ENCODE assay signal across 8 mouse cellular contexts in genomic region chr7:100907231-100907630, GRCm38 (mm10). TPM values are rescaled to one million over a fixed set of nuclear protein-coding genes. Genes with fewer than 3 reads are reported as not detected.
DNase-seq lines count a peak whose midpoint lies in the region; ATAC-seq lines count a peak whose summit lies in the region.

No protein-coding gene starts in this region.

- ATAC-seq in limb, embryonic 11.5 days (ENCODE audit: insufficient number of reproducible peaks, low FRiP score, low TSS enrichment, low read depth): no peak
- no peak for ATAC-seq in neural tube, embryonic 13.5 days (ENCODE audit: low read depth)

- H3K9me3 ChIP-seq in limb, embryonic 11.5 days (ENCODE audit: control insufficient read depth, low read length): no peaks in the 10 kb centered on the region
- no peaks in the 10 kb centered on the region for H3K9me3 ChIP-seq in neural tube, embryonic 13.5 days

- no peak overlapping the region for H3K4me3 ChIP-seq in limb, embryonic 11.5 days (ENCODE audit: low read depth, low read length)
- H3K4me3 ChIP-seq in neural tube, embryonic 13.5 days: no peak overlapping the region

- H3K27me3 ChIP-seq in limb, embryonic 11.5 days (ENCODE audit: control insufficient read depth, insufficient read depth, low read length): no peaks in the 10 kb centered on the region
- no peaks in the 10 kb centered on the region for H3K27me3 ChIP-seq in neural tube, embryonic 13.5 days

- WGBS in limb, embryonic 11.5 days: 0% methylated on average over 1 of the region's 1 CpGs
- 0% methylated on average over 1 of the region's 1 CpGs for WGBS in neural tube, embryonic 13.5 days

- no peak overlapping the region for H3K9ac ChIP-seq in limb, embryonic 11.5 days (ENCODE audit: low read length)
- H3K9ac ChIP-seq in neural tube, embryonic 13.5 days: no peak overlapping the region

- H3K36me3 ChIP-seq in limb, embryonic 11.5 days (ENCODE audit: control insufficient read depth, insufficient read depth, low read length): no peaks in the 10 kb centered on the region
- H3K36me3 ChIP-seq in neural tube, embryonic 13.5 days: no peaks in the 10 kb centered on the region

- H3K4me2 ChIP-seq in limb, embryonic 11.5 days (ENCODE audit: low read depth, severe bottlenecking): no peak overlapping the region
- no peak overlapping the region for H3K4me2 ChIP-seq in neural tube, embryonic 13.5 days

- no peak overlapping the region; the same call in 1 of the 2 replicates for H3K27ac ChIP-seq in limb, embryonic 11.5 days (replicated peaks; ENCODE audit: low read depth, low read length)
- peak overlapping the region; percentile 23; the same call in 1 of the 2 replicates for H3K27ac ChIP-seq in neural tube, embryonic 13.5 days (replicated peaks)

- peak; percentile 83 to 85 for DNase-seq in B cell, adult 2 months
- DNase-seq in adrenal gland, adult 18-20 months (ENCODE audit: low spot score in 2 of 2): peak; percentile 86
- peak; percentile 62 for DNase-seq in embryo, embryonic 11.5 days (ENCODE audit: low read depth, low spot score)
- DNase-seq in gastrocnemius, postnatal 36 days: peak; percentile 81 to 87
- peak; percentile 89 for DNase-seq in kidney, adult 18-20 months
- peak; percentile 89 for DNase-seq in limb, embryonic 11.5 days (ENCODE audit: low spot score)
- peak; percentile 57 for DNase-seq in testis, postnatal 14 days (ENCODE audit: low spot score)

- H3K4me1 ChIP-seq in limb, embryonic 11.5 days (ENCODE audit: control insufficient read depth, insufficient read depth, low read length): peaks cover 29% of the 10 kb centered on the region
- H3K4me1 ChIP-seq in neural tube, embryonic 13.5 days (replicated peaks): peaks cover 26% of the 10 kb centered on the region

- intact Hi-C loops in gastrocnemius, postnatal 36 days (cut with DNase I): loop anchor here (10.0 kb wide), 1 partner anchor 148 kb away; no protein-coding TSS in a partner anchor

RNA-seq across cellular contexts. Expression of gene Arhgef17, which starts 24.7 kb away (rescaled TPM):
- total RNA-seq in adrenal gland, adult 18-20 months (2021): 10 to 100 TPM; 50.4 to 79.5 TPM
- 10 to 100 TPM; 19.3 to 19.6 TPM for total RNA-seq in gastrocnemius, postnatal 36 days (2021)
- polyA plus RNA-seq in limb, embryonic 11.5 days (2014; fragmentation: Nextera tagmentation; extraction: Ambion mirVana): 12.6 and 13.6 TPM in 2 replicates
- polyA plus RNA-seq in neural tube, embryonic 13.5 days (2015; fragmentation: Nextera tagmentation; extraction: Ambion mirVana): 6.7 and 7.0 TPM in 2 replicates

RNA-seq across cellular contexts. Expression of gene Relt, which starts 44.0 kb away (rescaled TPM):
- 1 to 10 TPM; 2.1 to 3.5 TPM for total RNA-seq in adrenal gland, adult 18-20 months (2021)
- total RNA-seq in gastrocnemius, postnatal 36 days (2021): 10 to 100 TPM in 1 of 2 experiments, 1 to 10 TPM in 1; 5.3 to 12.2 TPM
- polyA plus RNA-seq in limb, embryonic 11.5 days (2014; fragmentation: Nextera tagmentation; extraction: Ambion mirVana): 2.6 and 4.1 TPM in 2 replicates
- polyA plus RNA-seq in neural tube, embryonic 13.5 days (2015; fragmentation: Nextera tagmentation; extraction: Ambion mirVana): 3.7 and 4.6 TPM in 2 replicates
